Mouse (Mus musculus): ENCODE results near the gene Cyb5rl. TPM values are rescaled to one million over a fixed set of nuclear protein-coding genes. Genes with fewer than 3 reads are reported as not detected.
A peak's percentile ranks its signal among the peaks of the same experiment; 100 is the strongest.
"Not testable (repeated sequence)": the region's sequence is repeated elsewhere in the genome, so short reads cannot be mapped to it uniquely, and the experiment has no call there.

The Cyb5rl gene
- polyA plus RNA-seq, 1 experiment from 2014 or later, result 8.0 TPM

GRCm38 (mm10) chr4:107096043-107096442, 29.3 kb downstream of the Cyb5rl start:
- peaks cover 39% of the 10 kb centered on the region for H3K4me1 ChIP-seq
- no peak for ATAC-seq (ENCODE audit: insufficient number of reproducible peaks, low FRiP score, low TSS enrichment, low read depth)

DNA sequence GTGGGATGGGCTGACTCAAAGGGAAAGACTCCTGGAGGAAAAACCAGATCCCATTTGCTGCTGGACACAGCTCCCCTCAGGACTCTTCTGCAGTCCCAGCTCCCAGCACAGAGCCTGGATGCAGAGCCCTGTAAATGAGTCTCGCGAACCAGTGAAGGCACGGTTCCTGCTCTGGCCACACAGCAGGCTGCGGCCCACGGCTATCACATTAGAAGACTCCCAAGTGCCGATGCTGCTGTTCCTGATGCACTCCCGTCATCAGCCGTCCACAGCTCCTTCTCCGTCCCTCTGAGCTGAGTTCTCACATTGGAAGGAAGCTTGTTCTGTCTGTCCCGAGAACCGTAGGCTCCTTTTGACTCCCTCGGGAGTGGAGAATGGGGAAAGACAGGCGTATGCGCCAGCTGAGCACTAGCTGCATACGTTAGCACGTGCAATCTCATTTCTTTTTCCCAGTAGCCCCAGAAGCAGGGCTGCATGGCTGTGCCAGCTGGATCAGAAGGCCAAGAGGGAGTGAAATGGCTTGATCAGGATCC, 30.1 kb downstream of the Cyb5rl start, which contains the start of gene Cdcp2:
Cdcp2 (plus strand) TSS at position 51 of the 533 bp plus-strand sequence.
- Histone ChIP-seq H3K4me1 (peaks cover 39% of the 10 kb centered on the region), H3K9me3 (no peaks in the 10 kb centered on the region), H3K4me2 (0 out of 2 replicates have a peak within 1 kb of the TSS, but pooled peaks have one; percentile 19), H3K27me3 (no peaks in the 10 kb centered on the region), H3K4me3 (no peak within 1 kb of the TSS), H3K27ac (peak within 1 kb of the TSS; percentile 17; the same call in 1 of the 2 replicates), H3K9ac (no peak within 1 kb of the TSS), H3K36me3 (no peaks in the 10 kb centered on the region)
- no peak for ATAC-seq (ENCODE audit: insufficient number of reproducible peaks, low FRiP score, low TSS enrichment, low read depth)
- 55% methylated on average over 16 of the region's 16 CpGs for WGBS

More at GRCm38 (mm10) chr4:107096043-107096442, 29.3 kb downstream of the Cyb5rl start:
- Histone ChIP-seq H3K9ac (no peak overlapping the region), H3K36me3 (no peaks in the 10 kb centered on the region), H3K9me3 (no peaks in the 10 kb centered on the region), H3K4me3 (no peak overlapping the region), H3K4me2 (no peak overlapping the region), H3K27me3 (no peaks in the 10 kb centered on the region), H3K27ac (peak overlapping the region; percentile 17; the same call in 1 of the 2 replicates)
- 35% methylated on average over 6 of the region's 6 CpGs for WGBS

- Histone ChIP-seq H3K4me3 (no peak overlapping the region), H3K27me3 (no peaks in the 10 kb centered on the region), H3K4me1 (peaks cover 39% of the 10 kb centered on the region), H3K9ac (no peak overlapping the region), H3K27ac (no peak overlapping the region), H3K4me2 (0 out of 2 replicates have a peak overlapping the region, but pooled peaks have one; percentile 19), H3K9me3 (no peaks in the 10 kb centered on the region), H3K36me3 (no peaks in the 10 kb centered on the region)
- ATAC-seq (ENCODE audit: insufficient number of reproducible peaks, low FRiP score, low TSS enrichment, low read depth), result no peak
- WGBS, result 34% methylated on average over 15 of the region's 15 CpGs
Observed at GRCm38 (mm10) chr4:107097871-107098270, 31.1 kb downstream of the Cyb5rl start.

GRCm38 (mm10) chr4:107098375-107098774, 31.6 kb downstream of the Cyb5rl start:
- no peaks in the 10 kb centered on the region for H3K9me3 ChIP-seq
- ATAC-seq (ENCODE audit: insufficient number of reproducible peaks, low FRiP score, low TSS enrichment, low read depth), result no peak
- no peak overlapping the region for H3K27ac ChIP-seq
- H3K4me2 ChIP-seq, result no peak overlapping the region
- 61% methylated on average over 10 of the region's 10 CpGs for WGBS
- no peaks in the 10 kb centered on the region for H3K27me3 ChIP-seq
- no peak overlapping the region for H3K4me3 ChIP-seq
- peaks cover 37% of the 10 kb centered on the region for H3K4me1 ChIP-seq
- H3K9ac ChIP-seq, result no peak overlapping the region
- H3K36me3 ChIP-seq, result no peaks in the 10 kb centered on the region

DNA sequence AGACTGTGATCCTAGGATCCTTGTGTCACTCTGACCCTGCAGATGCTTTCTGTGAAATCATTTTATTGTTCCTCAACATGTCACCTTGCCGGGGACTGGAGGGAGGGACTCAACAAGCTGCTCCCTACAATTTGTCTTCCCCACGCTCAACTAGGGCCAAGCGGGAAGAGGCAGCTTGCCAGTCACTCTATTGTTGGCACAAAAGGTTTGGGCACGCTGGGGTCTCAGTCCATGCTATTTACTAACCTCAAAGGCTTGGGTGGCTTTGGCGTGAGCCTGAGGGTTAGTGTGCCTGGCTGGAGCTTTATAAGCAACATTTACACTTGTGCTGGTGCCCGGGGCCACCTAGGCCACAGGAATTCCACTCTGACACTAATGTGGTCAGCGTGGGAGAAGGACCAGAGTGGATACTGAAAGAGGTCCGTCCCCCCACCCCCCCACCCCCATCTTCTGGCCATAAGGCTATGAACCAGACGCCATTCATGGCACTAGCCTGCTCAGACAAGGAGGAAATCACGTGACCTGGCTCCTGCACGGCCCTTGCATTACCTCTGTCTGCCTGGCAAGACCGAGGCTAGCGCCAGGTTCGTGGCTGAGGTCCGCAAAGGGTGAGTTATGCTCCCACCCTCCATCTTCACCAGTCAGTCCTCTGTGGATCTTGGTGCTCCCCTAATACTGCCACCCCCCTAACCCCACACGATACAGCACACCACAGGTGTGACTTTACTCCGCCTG, 32.2 kb downstream of the Cyb5rl start:
- Histone ChIP-seq H3K4me3 (no peak overlapping the region), H3K27ac (no peak overlapping the region), H3K36me3 (no peaks in the 10 kb centered on the region), H3K9ac (no peak overlapping the region), H3K4me1 (peaks cover 35% of the 10 kb centered on the region), H3K4me2 (no peak overlapping the region), H3K27me3 (no peaks in the 10 kb centered on the region), H3K9me3 (no peaks in the 10 kb centered on the region)
- no peak for ATAC-seq (ENCODE audit: insufficient number of reproducible peaks, low FRiP score, low TSS enrichment, low read depth)
- 60% methylated on average over 16 of the region's 17 CpGs for WGBS

- no peaks in the 10 kb centered on the region for H3K27me3 ChIP-seq
- WGBS, result 70% methylated on average over 8 of the region's 8 CpGs
- peaks cover 10% of the 10 kb centered on the region for H3K4me1 ChIP-seq
- no peak overlapping the region for H3K4me2 ChIP-seq
- H3K4me3 ChIP-seq, result no peak overlapping the region
- no peak overlapping the region for H3K27ac ChIP-seq
- no peaks in the 10 kb centered on the region for H3K36me3 ChIP-seq
- no peak for ATAC-seq (ENCODE audit: insufficient number of reproducible peaks, low FRiP score, low TSS enrichment, low read depth)
- no peaks in the 10 kb centered on the region for H3K9me3 ChIP-seq
- no peak overlapping the region for H3K9ac ChIP-seq
Observed at GRCm38 (mm10) chr4:107102220-107102619, 35.4 kb downstream of the Cyb5rl start.

DNA sequence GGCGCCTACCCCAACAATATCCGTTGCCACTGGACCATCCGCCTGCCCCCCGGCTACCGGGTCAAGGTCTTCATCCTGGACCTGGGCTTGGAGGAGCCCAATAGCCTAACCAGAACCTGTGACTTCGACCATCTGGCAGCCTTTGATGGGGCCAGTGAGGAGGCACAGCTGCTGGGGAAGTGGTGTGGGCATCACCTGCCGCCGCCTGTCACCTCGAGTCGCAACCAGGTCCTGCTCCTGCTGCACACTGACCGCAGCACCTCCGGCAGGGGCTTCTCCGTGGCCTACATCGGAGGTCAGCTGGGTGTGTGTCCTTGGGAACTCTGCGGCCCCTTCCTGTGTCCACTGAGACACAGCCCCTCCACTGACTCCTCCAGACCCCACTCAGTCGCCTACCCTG, 40.0 kb downstream of the Cyb5rl start:
- Histone ChIP-seq H3K4me1 (peaks cover 5% of the 10 kb centered on the region), H3K9ac (no peak overlapping the region), H3K27ac (no peak overlapping the region), H3K4me2 (no peak overlapping the region), H3K4me3 (no peak overlapping the region), H3K36me3 (no peaks in the 10 kb centered on the region), H3K9me3 (no peaks in the 10 kb centered on the region), H3K27me3 (no peaks in the 10 kb centered on the region)
- WGBS, result 85% methylated on average over 16 of the region's 16 CpGs
- ATAC-seq (ENCODE audit: insufficient number of reproducible peaks, low FRiP score, low TSS enrichment, low read depth), result no peak

- Histone ChIP-seq H3K9me3 (no peaks in the 10 kb centered on the region), H3K27ac (no peak overlapping the region), H3K27me3 (no peaks in the 10 kb centered on the region), H3K4me2 (0 out of 2 replicates have a peak overlapping the region, but pooled peaks have one; percentile 7), H3K4me1 (peaks cover 5% of the 10 kb centered on the region), H3K4me3 (no peak overlapping the region), H3K9ac (peak overlapping the region; percentile 7; the same call in 1 of the 2 replicates), H3K36me3 (no peaks in the 10 kb centered on the region)
- ATAC-seq (ENCODE audit: insufficient number of reproducible peaks, low FRiP score, low TSS enrichment, low read depth), result no peak
- WGBS, result 23% methylated on average over 13 of the region's 13 CpGs
Observed at GRCm38 (mm10) chr4:107108291-107108731, 41.5 kb downstream of the Cyb5rl start.

- H3K4me2 ChIP-seq; H3K27ac ChIP-seq; H3K9me3 ChIP-seq; H3K4me3 ChIP-seq; H3K4me1 ChIP-seq; H3K9ac ChIP-seq; ATAC-seq (ENCODE audit: insufficient number of reproducible peaks, low FRiP score, low TSS enrichment, low read depth); H3K27me3 ChIP-seq; H3K36me3 ChIP-seq: not testable (repeated sequence)
- 91% methylated on average over 6 of the region's 6 CpGs for WGBS
Observed at GRCm38 (mm10) chr4:107109181-107109580, 42.4 kb downstream of the Cyb5rl start.

GRCm38 (mm10) chr4:107114278-107114677, 47.5 kb downstream of the Cyb5rl start:
- WGBS, result 26% methylated on average over 8 of the region's 8 CpGs
- Histone ChIP-seq H3K4me1 (peaks cover 5% of the 10 kb centered on the region; the same call in 1 of the 2 replicates), H3K9ac (no peak overlapping the region), H3K36me3 (no peaks in the 10 kb centered on the region), H3K9me3 (no peaks in the 10 kb centered on the region), H3K4me2 (no peak overlapping the region), H3K27ac (no peak overlapping the region), H3K27me3 (no peaks in the 10 kb centered on the region), H3K4me3 (no peak overlapping the region)
- no peak for ATAC-seq (ENCODE audit: insufficient number of reproducible peaks, low FRiP score, low TSS enrichment, low read depth)

- no peaks in the 10 kb centered on the region for H3K27me3 ChIP-seq
- H3K9ac ChIP-seq, result no peak overlapping the region
- WGBS, result 75% methylated on average over 2 of the region's 2 CpGs
- ATAC-seq (ENCODE audit: insufficient number of reproducible peaks, low FRiP score, low TSS enrichment, low read depth), result no peak
- no peak overlapping the region for H3K4me3 ChIP-seq
- H3K4me2 ChIP-seq, result no peak overlapping the region
- H3K27ac ChIP-seq, result no peak overlapping the region
- H3K36me3 ChIP-seq, result no peaks in the 10 kb centered on the region
- H3K4me1 ChIP-seq, result peaks cover 13% of the 10 kb centered on the region
- H3K9me3 ChIP-seq, result no peaks in the 10 kb centered on the region
Observed at GRCm38 (mm10) chr4:107117741-107118385, 51.1 kb downstream of the Cyb5rl start.

DNA sequence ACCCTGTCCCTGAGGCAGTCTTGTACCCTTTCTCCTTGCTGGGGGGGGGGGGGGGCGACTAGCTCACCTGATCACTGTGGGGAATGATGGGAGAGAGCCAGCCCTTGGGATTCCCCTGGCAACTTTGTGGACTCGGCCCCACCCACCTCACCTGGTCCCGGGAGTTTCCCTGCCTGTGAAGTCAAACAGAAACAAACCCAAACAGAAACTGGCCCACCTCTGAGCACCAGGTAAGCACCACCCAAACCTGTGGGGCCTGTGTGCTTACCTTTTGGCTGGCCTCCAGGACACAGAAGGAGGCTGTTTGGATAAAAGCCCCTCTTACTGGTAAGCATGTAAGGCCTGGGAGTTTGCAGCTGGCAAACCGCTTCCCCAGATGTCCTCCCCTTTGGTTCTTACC, 52.3 kb downstream of the Cyb5rl start:
- H3K27ac ChIP-seq, result no peak overlapping the region

More for the DNA sequence above, 52.3 kb downstream of the Cyb5rl start:
- no peak overlapping the region for H3K4me3 ChIP-seq
- no peak overlapping the region for H3K9ac ChIP-seq
- H3K27me3 ChIP-seq, result no peaks in the 10 kb centered on the region
- no peak overlapping the region for H3K4me2 ChIP-seq
- no peaks in the 10 kb centered on the region for H3K36me3 ChIP-seq
- peaks cover 14% of the 10 kb centered on the region for H3K4me1 ChIP-seq
- no peaks in the 10 kb centered on the region for H3K9me3 ChIP-seq
- 49% methylated on average over 4 of the region's 4 CpGs for WGBS
- ATAC-seq (ENCODE audit: insufficient number of reproducible peaks, low FRiP score, low TSS enrichment, low read depth), result no peak

Measured in limb, embryonic 15.5 days (tissue).